Mouse (Mus musculus) MEL (cell line): ENCODE measurements around the gene Lrrc4c. TPM values are rescaled to one million over a fixed set of nuclear protein-coding genes. Genes with fewer than 3 reads are reported as not detected.

ENCODE experiments used
- DNase-seq: peaks from one replicate; pipeline ENCODE4 v3.0.0; 2011; ENCODE audit warnings: low read depth, low spot score
- H3K27ac ChIP-seq: 2 replicates; pipeline ENCODE4 v1.5.1; 2012; ENCODE audit warnings: low read depth, mild to moderate bottlenecking, control low read depth, low read length, moderate library complexity; ENCODE audit not compliant: control insufficient read depth
- H3K27me3 ChIP-seq, 2 experiments: fragments of 150-350 bp in 1 of 2; sonication (generic) in 1 of 2; 2 replicates each; pipeline ENCODE4 v1.6.1; 2012; ENCODE audit warnings: low read length in 2 of 2, mild to moderate bottlenecking in 2 of 2, improper control_type of control experiment in 1 of 2, moderate library complexity in 1 of 2; ENCODE audit not compliant: insufficient read depth in 2 of 2, control insufficient read depth in 1 of 2
- H3K36me3 ChIP-seq, 2 experiments: 2 replicates each; pipeline ENCODE4 v1.6.1; 2012 to 2014; ENCODE audit warnings: low read length in 2 of 2, improper control_type of control experiment in 1 of 2, inconsistent platforms in 1 of 2, mild to moderate bottlenecking in 1 of 2; ENCODE audit not compliant: insufficient read depth in 2 of 2, control insufficient read depth in 1 of 2
- H3K4me1 ChIP-seq, 2 experiments: fragments of 150-350 bp in 1 of 2; sonication (generic) in 1 of 2; 2 replicates each; pipeline ENCODE4 v1.6.1; 2012; ENCODE audit warnings: low read length in 2 of 2, improper control_type of control experiment in 1 of 2, mild to moderate bottlenecking in 1 of 2; ENCODE audit not compliant: insufficient read depth in 2 of 2, control insufficient read depth in 1 of 2
- H3K4me3 ChIP-seq, 2 experiments: fragments of 150-350 bp in 1 of 2; sonication (generic) in 1 of 2; 2 replicates each; pipeline ENCODE4 v1.5.1; 2012; ENCODE audit warnings: low read depth in 2 of 2, low read length in 2 of 2, mild to moderate bottlenecking in 2 of 2, moderate library complexity in 2 of 2, control low read depth in 1 of 2, improper control_type of control experiment in 1 of 2; ENCODE audit not compliant: control insufficient read depth in 1 of 2, insufficient read depth in 1 of 2
- H3K79me2 ChIP-seq: 2 replicates; pipeline ENCODE4 v1.6.1; 2012; ENCODE audit warnings: mild to moderate bottlenecking, low read length, moderate library complexity; ENCODE audit not compliant: control insufficient read depth, poor library complexity, insufficient read depth
- H3K9ac ChIP-seq: 2 replicates; pipeline ENCODE4 v1.6.1; 2012; ENCODE audit warnings: low read depth, mild to moderate bottlenecking, control low read depth, low read length, moderate library complexity; ENCODE audit not compliant: control insufficient read depth, poor library complexity, severe bottlenecking
- H3K9me3 ChIP-seq: fragments of 150-350 bp; sonication (generic); replicated peaks from 2 replicates; pipeline ENCODE4 v1.6.1; 2012; ENCODE audit warnings: mild to moderate bottlenecking, low read length, improper control_type of control experiment, moderate library complexity; ENCODE audit not compliant: insufficient read depth
- BHLHE40 ChIP-seq: IDR thresholded peaks from 2 replicates; pipeline ENCODE4 v1.6.1; 2012; ENCODE audit warnings: low read depth, mild to moderate bottlenecking, inconsistent platforms, low read length, improper control_type of control experiment, borderline replicate concordance
- CTCF ChIP-seq, 3 experiments: IDR thresholded peaks in 2 of 3; conservative IDR thresholded peaks in 1 of 3; 2 replicates each; pipeline ENCODE4 v1.5.1; 2011 to 2012; ENCODE audit warnings: low read length in 3 of 3, low read depth in 2 of 3, mild to moderate bottlenecking in 2 of 3, improper control_type of control experiment in 1 of 3, inconsistent platforms in 1 of 3, mixed read lengths in 1 of 3, moderate library complexity in 1 of 3; ENCODE audit not compliant: control insufficient read depth in 1 of 3, insufficient read depth in 1 of 3, poor library complexity in 1 of 3, severe bottlenecking in 1 of 3
- E2F4 ChIP-seq: IDR thresholded peaks from 2 replicates; pipeline ENCODE4 v1.6.1; 2011; ENCODE audit warnings: low read depth, low read length, improper control_type of control experiment, borderline replicate concordance
- ELF1 ChIP-seq: IDR thresholded peaks from 2 replicates; pipeline ENCODE4 v1.6.1; 2014; ENCODE audit warnings: low read depth, mild to moderate bottlenecking, inconsistent platforms, low read length, improper control_type of control experiment, moderate library complexity
- GABPA ChIP-seq: IDR thresholded peaks from 2 replicates; pipeline ENCODE4 v1.6.1; 2012; ENCODE audit warnings: low read depth, mild to moderate bottlenecking, inconsistent platforms, low read length, improper control_type of control experiment, moderate library complexity
- KAT2A ChIP-seq: conservative IDR thresholded peaks from 2 replicates; pipeline ENCODE4 v1.6.1; 2012; ENCODE audit warnings: low read depth, low read length, improper control_type of control experiment, inconsistent platforms
- MAZ ChIP-seq: IDR thresholded peaks from 2 replicates; pipeline ENCODE4 v1.6.1; 2012; ENCODE audit warnings: low read depth, mild to moderate bottlenecking, inconsistent platforms, low read length, improper control_type of control experiment
- MEF2A ChIP-seq: IDR thresholded peaks from 2 replicates; pipeline ENCODE4 v1.6.1; 2014; ENCODE audit warnings: low read depth, mild to moderate bottlenecking, inconsistent platforms, low read length, improper control_type of control experiment; ENCODE audit not compliant: poor library complexity, insufficient replicate concordance, severe bottlenecking; ENCODE audit errors: extremely low read depth
- MXI1 ChIP-seq: IDR thresholded peaks from 2 replicates; pipeline ENCODE4 v1.6.1; 2011; ENCODE audit warnings: mild to moderate bottlenecking, low read depth, low read length, improper control_type of control experiment
- MYC ChIP-seq: IDR thresholded peaks from 2 replicates; pipeline ENCODE4 v1.6.1; 2011; ENCODE audit warnings: low read depth, mild to moderate bottlenecking, low read length, improper control_type of control experiment, moderate library complexity
- NRF1 ChIP-seq: IDR thresholded peaks from 2 replicates; pipeline ENCODE4 v1.6.1; 2014; ENCODE audit warnings: low read depth, mild to moderate bottlenecking, inconsistent platforms, low read length, improper control_type of control experiment, moderate library complexity; ENCODE audit not compliant: poor library complexity, insufficient read depth, severe bottlenecking
- POLR2A ChIP-seq, 2 experiments: IDR thresholded peaks; 2 replicates each; pipeline ENCODE4 v1.6.1; 2011 to 2012; ENCODE audit warnings: low read length in 2 of 2, mild to moderate bottlenecking in 2 of 2, control low read depth in 1 of 2, improper control_type of control experiment in 1 of 2, low read depth in 1 of 2, moderate library complexity in 1 of 2; ENCODE audit not compliant: control insufficient read depth in 1 of 2, insufficient read depth in 1 of 2, poor library complexity in 1 of 2
- POLR2AphosphoS2 ChIP-seq: IDR thresholded peaks from 2 replicates; pipeline ENCODE4 v1.6.1; 2011; ENCODE audit warnings: low read length, improper control_type of control experiment
- RAD21 ChIP-seq: IDR thresholded peaks from 2 replicates; pipeline ENCODE4 v1.6.1; 2011; ENCODE audit warnings: mild to moderate bottlenecking, low read depth, low read length, improper control_type of control experiment
- RCOR1 ChIP-seq: IDR thresholded peaks from 2 replicates; pipeline ENCODE4 v1.6.1; 2012; ENCODE audit warnings: low read depth, mild to moderate bottlenecking, inconsistent platforms, low read length, improper control_type of control experiment
- SMC3 ChIP-seq: IDR thresholded peaks from 2 replicates; pipeline ENCODE4 v1.6.1; 2011; ENCODE audit warnings: low read depth, low read length, improper control_type of control experiment
- TBP ChIP-seq: IDR thresholded peaks from 2 replicates; pipeline ENCODE4 v1.8.0; 2011; ENCODE audit warnings: low read depth, low read length, improper control_type of control experiment
- TCF12 ChIP-seq: IDR thresholded peaks from 2 replicates; pipeline ENCODE4 v1.6.1; 2014; ENCODE audit warnings: low read depth, mild to moderate bottlenecking, inconsistent platforms, low read length, improper control_type of control experiment, moderate library complexity
- USF1 ChIP-seq: IDR thresholded peaks from 2 replicates; pipeline ENCODE4 v1.6.1; 2014; ENCODE audit warnings: low read depth, mild to moderate bottlenecking, inconsistent platforms, low read length, improper control_type of control experiment, moderate library complexity
- ZKSCAN1 ChIP-seq: IDR thresholded peaks from 2 replicates; pipeline ENCODE4 v1.6.1; 2012; ENCODE audit warnings: low read depth, mild to moderate bottlenecking, inconsistent platforms, low read length, improper control_type of control experiment, moderate library complexity
- ZMIZ1 ChIP-seq: IDR thresholded peaks from 2 replicates; pipeline ENCODE4 v1.6.1; 2012; ENCODE audit warnings: low read depth, mild to moderate bottlenecking, inconsistent platforms, low read length, improper control_type of control experiment, moderate library complexity
- polyA plus RNA-seq, 2 experiments: library from polyadenylated mRNA; stranded (reverse) in 1 of 2; unstranded in 1 of 2; fragments of >175 nt in 1 of 2; fragments of >200 nt in 1 of 2; gene quantifications; 2 replicates each; pipeline versions ENCODE4 v1.2.1 to v1.2.4; 2012; ENCODE audit warnings: low replicate concordance in 2 of 2, low read depth in 1 of 2; ENCODE audit not compliant: insufficient read length in 2 of 2, insufficient read depth in 1 of 2, missing spikeins in 1 of 2
- total RNA-seq: library from RNA; depleted of rRNA; stranded (reverse); fragments of 300-350 nt; gene quantifications from 2 replicates; pipeline ENCODE4 v1.2.3, GENCODE M21; 2012

Lrrc4c gene
- total and polyA plus RNA-seq, 3 experiments: not detected

- Histone ChIP-seq H3K9ac (no peak overlapping the region), H3K4me1 (no peaks in the 10 kb centered on the region), H3K4me3 (no peak overlapping the region), H3K27me3 (no peaks in the 10 kb centered on the region), H3K79me2 (no peaks in the 10 kb centered on the region), H3K27ac (no peak overlapping the region), H3K9me3 (no peaks in the 10 kb centered on the region), H3K36me3 (no peaks in the 10 kb centered on the region)
- no peak for DNase-seq
- TF ChIP-seq USF1 (no peak), TCF12 (no peak), RAD21 (no peak), BHLHE40 (no peak)
Observed at GRCm38 (mm10) chr2:97504902-97505301, 1186.9 kb downstream of the Lrrc4c start.

GRCm38 (mm10) chr2:97524256-97524922 is 1206.4 kb downstream of the Lrrc4c start:
- H3K36me3 ChIP-seq: no peaks in the 10 kb centered on the region
- H3K9ac ChIP-seq: no peak overlapping the region
- no peaks in the 10 kb centered on the region for H3K4me1 ChIP-seq
- no peaks in the 10 kb centered on the region for H3K9me3 ChIP-seq
- H3K79me2 ChIP-seq: no peaks in the 10 kb centered on the region
- no peak for DNase-seq
- H3K4me3 ChIP-seq: no peak overlapping the region
- no peak overlapping the region for H3K27ac ChIP-seq
- H3K27me3 ChIP-seq: no peaks in the 10 kb centered on the region
- TF ChIP-seq ZMIZ1: no peak
- no peak for TF ChIP-seq MYC
- TF ChIP-seq ZKSCAN1: no peak
- TF ChIP-seq ELF1: no peak
- TF ChIP-seq RCOR1: no peak
- no peak for TF ChIP-seq GABPA
- TF ChIP-seq E2F4: no peak
- TF ChIP-seq TBP: no peak
- no peak for TF ChIP-seq MXI1
- no peak for TF ChIP-seq NRF1
- no peak for TF ChIP-seq POLR2A (IDR thresholded peaks at IDR 0.05; ENCODE audit: control insufficient read depth in 1 of 2, insufficient read depth in 1 of 2, low read depth in 1 of 2, low read length in 2 of 2, poor library complexity in 1 of 2)
- no peak for TF ChIP-seq SMC3
- no peak for TF ChIP-seq CTCF (IDR thresholded peaks at IDR 0.05 in 2 of 3, conservative IDR thresholded peaks at IDR 0.05 in 1 of 3; ENCODE audit: control insufficient read depth in 1 of 3, insufficient read depth in 1 of 3, low read depth in 2 of 3, low read length in 3 of 3, poor library complexity in 1 of 3, severe bottlenecking in 1 of 3)
- TF ChIP-seq MEF2A: no peak
- no peak for TF ChIP-seq MAZ
- TF ChIP-seq POLR2AphosphoS2: no peak
- TF ChIP-seq KAT2A: no peak
- TF ChIP-seq, all 39 proteins: peak for 0
